Mouse (Mus musculus): ENCODE data around the gene Cntnap2.

Cntnap2 gene

DNA sequence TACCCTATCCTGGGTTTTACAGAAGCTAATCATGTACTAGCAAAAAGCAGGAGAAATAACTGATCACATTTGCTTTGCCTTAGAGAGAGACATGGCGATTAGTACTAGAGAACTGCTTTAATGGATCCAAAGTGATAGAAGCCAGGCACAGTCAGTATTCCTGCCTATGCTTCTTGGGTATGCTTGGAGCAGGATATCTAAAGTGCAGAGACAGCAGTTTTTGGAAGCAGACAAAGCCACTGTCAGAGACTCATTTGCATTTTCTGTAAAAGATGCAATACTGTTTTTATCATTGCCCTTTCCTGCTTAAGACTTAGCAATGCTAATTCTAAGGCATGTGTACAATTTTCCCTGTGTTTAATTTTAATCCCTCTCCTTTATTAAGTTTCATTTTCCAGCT is 1637.0 kb downstream of the Cntnap2 start:
- DNase-seq (ENCODE audit: low spot score): no peak

DNA sequence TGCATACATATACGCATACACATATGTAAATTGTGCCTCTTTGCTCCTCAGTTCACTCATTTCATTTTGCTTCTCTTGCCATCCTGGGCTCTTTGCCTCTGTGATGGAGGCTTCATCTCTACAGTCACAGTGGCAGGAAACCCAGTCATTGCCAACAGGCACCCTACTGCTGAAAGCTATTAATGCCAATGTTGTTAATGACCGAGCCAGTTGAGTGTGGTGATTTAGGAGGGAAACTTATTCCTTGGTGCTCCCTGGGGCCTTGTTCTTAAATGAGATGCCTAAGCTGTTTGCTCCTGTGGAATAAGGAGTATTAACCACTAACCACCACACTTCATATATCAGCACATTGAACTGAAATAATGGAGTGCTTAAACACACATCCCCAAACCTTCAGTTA is 1640.2 kb downstream of the Cntnap2 start:
- no peak for DNase-seq (ENCODE audit: low spot score)

DNA sequence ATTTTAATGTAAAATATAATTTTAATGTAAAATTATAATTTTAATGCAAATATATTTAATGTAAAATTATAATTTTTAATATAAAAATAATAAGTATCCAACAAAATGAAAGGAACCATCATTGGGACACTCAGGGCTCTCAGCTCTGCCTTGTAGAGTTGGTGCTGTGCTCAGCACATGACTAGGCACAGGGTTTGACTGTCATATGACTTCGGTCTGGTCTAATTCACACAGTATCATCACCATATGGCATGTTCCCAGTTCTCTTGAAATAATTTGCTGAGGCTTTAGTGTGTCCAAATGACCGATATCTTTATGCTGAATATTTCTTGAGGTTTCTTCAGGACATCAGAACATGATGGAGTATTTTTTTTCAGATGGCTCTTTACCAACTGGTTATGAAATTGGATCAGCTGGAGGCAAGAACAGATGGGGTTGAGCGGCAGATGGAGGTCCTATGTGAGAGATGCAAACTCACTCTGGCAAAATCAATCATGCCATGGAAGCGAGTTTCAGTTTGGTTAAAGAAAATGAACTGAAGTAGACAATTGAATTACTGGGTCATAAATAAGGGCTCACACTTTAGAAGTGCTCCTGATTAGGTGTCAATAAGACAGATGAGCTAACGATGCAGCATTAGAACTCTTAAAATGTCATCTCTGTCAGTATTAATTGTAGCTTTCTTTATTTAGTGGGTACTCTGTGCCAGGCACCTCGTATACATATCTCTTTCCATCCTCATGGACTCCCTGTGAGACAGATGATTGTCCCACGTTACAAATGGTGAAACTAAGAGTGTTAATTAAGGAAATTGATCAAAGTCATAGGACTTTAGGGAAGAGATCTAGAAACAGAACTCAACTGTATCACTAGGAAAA is 1645.4 kb downstream of the Cntnap2 start:
- DNase-seq (ENCODE audit: low spot score): no peak

DNA sequence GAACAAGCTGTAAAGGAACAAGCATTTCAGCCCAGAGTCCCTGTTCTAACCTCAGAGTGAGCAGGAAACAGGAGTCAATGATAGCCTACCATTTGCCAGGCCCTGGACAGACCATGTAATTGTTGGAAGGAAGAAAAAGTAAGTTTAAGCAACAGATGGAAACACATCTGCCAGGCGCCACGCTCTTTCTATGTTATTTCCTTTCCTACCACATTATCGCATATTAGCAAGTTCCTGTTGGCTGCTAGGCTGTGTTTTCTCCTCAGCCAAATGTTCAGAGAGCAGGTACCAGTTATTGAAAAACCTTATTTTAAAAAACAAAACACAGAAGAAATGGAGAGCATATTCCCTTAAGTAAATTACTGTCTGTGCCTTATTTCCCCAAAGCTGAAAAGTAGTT is 1646.8 kb downstream of the Cntnap2 start:
- DNase-seq (ENCODE audit: low spot score): no peak

DNA sequence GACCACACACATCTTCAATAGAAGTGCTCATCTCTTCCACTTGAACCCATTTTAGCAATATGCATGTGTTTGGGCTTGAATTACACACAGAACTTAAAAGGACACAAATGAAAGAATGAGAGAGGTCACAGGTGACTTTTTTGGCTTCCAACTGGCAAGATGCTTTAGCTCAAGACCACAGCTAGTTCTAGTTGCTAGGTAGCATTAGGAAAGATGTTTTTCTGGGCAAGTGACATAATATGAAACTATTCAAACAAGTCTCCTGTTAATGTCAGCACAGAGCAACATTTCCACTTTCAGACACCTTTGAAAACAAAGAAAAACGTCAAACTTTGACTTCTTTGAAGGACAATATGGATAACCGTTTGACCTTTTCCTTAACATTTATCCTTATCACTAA is 1657.4 kb downstream of the Cntnap2 start:
- no peak for DNase-seq (ENCODE audit: low spot score)

DNA sequence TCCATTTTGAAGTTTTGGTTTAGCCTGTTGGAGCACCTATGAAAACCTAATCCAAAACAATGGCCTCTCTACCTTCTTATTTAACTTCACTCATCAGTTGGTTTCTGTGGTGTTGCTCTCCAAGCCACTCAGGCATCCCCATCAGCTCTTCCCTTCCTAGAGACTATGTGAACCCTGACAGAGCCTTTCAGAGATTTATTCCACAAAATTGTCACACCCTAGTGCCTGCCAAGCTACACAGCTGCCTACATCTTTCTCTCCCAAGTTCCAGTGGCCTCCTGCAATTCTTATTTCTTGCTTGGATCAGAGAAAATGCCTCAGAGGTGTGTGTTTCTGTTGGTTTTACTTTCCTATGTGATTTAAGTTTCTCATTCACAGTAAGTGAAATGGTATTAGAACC is 1674.6 kb downstream of the Cntnap2 start:
- no peak for DNase-seq (ENCODE audit: low spot score)

DNA sequence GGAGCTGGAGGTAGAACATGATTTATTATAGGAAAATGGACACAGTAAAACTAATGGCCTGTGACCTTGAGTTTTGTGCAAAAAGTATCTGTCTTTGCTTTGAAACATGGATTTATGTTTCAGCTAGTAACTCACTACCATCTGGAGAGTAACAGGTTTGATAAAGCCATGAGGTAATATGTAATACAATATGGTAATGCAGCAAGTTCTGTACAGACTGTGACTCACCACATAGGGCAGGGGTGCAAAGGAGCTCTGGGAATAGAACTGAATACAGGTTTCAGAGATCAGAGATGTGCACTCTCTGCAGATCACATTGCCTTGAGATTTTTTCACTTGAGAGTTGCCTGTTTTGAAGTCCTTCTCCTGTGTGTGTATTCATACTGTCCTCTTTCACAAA is 1689.3 kb downstream of the Cntnap2 start:
- no peak for DNase-seq (ENCODE audit: low spot score)

DNA sequence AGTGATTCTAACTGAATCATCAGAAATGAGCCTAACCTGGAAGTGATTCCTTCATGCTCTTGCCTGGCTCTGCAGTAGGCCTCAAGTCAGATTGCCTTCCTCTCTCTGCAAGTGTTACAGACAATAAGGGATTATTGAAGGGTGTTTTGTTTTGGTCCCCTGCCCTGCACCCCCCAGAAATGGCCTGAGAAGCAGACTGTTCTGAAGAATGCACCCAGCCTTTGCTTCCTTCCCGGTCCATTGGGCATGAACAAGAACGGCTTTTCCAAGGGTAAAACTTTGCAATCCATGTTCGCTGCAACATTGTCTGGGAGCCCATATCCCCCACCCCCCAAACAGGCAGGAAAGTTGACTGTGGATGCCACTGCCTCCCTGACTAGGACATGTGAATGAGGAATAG is 1704.3 kb downstream of the Cntnap2 start:
- DNase-seq (ENCODE audit: low spot score): no peak

DNA sequence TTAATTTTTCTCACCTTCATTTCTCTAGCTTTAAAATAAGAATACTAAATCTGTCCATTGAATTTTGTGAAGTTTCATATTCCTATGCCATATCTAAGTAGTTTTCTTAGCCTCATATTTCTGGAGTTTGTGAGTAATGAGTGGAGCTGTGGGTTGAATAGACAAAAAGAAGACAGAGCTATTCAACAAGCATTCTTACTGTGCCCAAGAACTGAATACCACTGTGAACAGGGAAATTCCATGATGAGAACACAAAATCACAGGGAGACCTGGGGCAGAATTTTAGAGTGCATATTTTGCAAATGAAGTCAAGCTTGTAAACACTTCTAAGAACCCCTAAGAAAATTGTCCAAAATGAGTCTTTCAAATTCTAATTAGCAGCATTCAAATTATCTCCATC is 1715.4 kb downstream of the Cntnap2 start:
- DNase-seq (ENCODE audit: low spot score): no peak

DNA sequence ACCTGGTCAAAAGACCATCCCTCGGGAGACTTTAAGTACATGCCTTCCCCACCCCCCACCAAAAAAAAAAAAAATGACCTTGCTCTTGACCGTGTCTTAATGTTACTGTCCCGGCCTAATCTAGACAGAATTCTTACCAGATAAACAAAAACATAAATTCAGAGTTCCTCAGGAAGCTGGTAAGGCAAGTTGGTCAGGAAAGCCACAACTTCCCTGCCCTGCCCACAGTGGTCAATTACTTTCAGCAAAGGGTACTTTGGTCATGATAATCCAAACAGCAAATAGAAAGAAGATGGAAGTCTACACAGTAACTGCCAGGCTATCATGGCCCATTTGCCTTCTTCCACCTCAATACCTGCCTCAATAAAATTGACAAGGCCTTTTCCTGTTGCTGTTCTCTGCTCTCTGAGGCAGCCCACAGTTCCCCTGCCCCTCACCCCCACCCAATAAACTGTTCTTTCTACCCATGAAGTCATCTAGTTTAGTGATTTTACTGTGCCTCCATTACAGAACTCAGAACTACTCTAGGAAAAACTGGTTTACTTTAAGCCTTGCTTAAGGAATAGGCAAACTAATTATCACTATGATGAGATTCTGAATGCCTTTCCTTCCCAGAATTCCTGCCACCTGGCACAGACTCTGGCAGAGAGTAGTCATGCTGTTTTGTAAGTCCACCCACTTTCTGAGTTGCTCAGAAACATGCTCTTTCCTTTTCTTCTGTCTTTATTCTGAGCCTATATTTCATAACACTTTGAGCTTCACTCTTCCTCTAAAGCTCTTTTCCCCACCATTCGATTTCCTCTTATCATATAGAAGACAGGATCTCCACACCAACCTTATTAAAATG is 1743.3 kb downstream of the Cntnap2 start:
- no peak for DNase-seq (ENCODE audit: low spot score)

DNA sequence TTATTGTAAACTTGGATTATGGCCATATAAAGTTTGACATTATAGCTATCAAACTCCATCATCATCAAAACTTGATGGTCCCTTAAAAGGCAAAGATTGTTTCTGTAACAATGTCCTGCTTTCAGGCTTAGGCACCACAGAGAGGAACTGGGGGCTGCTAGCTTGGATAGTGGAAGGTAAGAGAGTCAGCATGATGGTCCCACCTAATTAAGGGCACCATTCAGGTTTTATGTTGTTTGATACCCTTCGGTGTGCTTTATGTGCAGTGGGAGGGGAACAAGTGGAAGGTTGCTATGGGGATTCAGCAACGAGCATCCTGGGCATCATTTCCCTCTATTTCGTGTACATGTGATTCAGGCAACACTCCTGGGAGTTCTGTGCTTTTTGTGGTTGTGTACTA is 1797.5 kb downstream of the Cntnap2 start:
- no peak for DNase-seq (ENCODE audit: low spot score)

DNA sequence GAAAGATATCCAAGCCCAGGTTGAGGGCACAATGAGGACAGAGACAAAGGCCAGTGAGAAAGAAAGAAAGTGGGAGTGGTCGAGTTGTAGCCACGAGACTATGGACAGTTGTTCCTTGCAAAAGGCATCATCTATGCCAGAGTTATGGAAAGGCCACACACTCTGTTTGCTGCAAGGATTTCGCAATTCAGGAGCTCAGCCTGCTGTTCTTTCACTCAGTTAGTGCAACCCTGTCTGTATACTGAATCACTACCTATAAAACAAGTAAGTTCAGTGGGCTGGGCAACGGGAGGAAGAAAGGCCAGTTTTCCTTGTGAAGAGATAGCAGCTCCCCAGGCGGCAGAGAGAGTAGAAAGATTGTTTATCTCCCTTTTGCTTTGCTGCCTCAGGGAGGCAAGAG is 1801.9 kb downstream of the Cntnap2 start:
- no peak for DNase-seq (ENCODE audit: low spot score)

DNA sequence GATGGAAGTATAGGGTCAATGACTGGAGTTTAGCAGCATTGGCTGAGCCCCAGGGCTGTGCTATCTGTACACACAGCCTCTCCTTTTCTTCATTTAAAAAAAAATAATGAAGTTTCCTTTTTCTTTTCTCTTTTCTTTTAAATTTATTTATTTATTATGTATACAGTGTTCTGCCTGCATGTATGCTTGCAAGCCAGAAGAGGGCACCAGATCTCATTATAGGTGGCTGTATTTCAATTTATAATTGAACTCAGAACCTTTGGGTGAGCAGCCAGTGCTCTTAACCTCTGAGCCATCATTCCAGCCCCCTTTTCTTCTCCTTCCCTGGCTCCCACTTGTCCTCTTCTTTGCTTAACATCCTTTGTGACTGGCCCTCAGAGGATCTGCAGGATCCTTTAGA is 1807.2 kb downstream of the Cntnap2 start:
- DNase-seq (ENCODE audit: low spot score): no peak

DNA sequence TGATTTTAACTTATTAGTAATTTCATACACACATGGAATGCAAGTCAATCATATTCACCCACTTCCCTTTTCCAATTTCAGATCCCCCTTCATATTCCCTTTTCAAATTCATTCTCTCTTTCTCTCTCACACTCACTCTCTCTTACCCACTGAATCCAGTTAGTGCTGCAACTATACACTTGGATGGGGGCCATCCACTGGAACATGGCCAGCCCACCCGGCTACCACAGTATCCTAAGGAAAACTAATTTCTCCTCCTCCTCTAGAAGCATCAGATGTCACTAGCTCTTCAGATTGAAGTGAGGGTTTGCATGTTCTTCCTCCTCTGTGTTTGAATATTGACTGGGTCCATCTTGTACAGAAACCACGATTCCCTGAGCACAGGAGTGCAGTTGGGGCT is 1827.1 kb downstream of the Cntnap2 start:
- no peak for DNase-seq (ENCODE audit: low spot score)

DNA sequence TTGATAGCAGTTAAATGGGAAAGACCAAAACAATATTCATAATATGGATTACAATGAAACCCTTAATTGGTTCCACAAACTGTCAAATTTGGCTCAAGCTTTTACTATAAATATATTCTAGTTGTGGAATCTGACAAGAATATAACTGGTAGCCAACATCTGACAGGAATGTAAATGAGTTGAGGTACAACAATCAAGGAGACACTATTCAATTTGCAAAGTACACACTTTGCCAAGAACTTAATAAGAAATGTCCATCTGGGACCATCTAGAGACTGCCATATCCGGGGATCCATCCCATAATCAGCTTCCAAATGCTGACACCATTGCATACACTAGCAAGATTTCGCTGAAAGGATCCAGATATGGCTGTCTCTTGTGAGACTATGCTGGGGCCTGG is 1850.0 kb downstream of the Cntnap2 start:
- no peak for DNase-seq (ENCODE audit: low spot score)

DNA sequence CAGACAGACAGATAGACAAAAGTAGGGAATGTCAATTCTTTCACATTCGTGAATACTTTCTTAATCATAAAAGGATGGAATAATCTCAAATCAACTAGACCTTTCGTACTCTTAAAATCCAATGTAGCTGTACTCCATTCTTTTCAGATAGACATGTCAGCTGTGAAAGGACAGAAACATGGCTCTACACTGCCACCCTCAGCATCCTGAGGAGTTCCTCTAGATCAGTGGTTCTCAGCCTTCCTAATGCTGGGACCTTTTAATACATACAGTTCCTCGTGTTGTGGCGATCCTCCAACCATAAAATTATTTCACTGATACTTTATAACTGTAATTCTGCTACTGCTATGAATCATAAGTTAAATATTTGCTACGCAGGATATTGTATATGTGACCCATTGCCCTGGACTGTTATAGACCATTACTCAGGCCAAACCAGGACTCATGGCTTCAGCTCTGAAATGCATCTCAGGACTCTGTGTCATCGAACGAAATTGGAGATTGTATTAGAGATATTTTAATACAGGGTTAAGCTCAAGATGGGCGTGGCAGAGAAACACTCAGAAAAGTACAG is 1859.6 kb downstream of the Cntnap2 start:
- no peak for DNase-seq (ENCODE audit: low spot score)

DNA sequence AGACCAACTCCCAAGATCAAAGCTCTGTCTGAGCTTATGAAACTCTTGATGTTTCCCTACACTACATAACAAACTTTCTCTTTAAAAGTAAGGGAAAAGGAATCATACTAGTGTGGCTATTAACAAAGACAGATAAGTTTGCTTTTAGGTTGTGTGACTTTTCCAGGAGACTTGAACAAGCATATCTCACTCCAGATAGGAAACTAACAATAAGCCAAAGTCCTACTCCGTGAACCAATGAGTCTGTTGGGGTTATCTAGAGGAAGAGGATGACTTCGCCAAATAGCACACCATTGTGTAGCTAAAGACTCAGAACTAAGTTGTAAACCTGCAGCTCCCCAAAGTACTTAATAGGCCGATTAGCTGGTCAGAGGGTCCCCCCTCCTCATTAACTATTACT is 1860.8 kb downstream of the Cntnap2 start:
- no peak for DNase-seq (ENCODE audit: low spot score)

DNA sequence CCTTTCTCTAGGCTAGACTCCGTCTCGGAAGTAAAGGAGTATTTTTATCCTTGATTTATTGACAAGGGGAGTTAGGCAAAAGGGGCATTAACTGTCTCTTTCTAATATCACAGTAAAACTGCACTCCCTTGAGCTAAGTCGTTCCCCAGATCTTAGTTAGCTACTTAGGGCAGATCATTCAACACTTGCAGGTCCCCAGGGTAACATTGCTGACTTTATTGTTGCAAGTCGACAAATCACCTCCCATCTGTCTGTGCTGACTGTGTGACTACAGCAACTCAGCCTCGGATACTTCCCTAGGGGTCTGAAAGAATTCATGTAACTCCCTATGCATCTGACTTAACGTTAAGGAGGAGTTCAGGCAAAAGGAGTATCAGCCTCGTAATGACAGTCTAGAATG is 1865.6 kb downstream of the Cntnap2 start:
- no peak for DNase-seq (ENCODE audit: low spot score)

DNA sequence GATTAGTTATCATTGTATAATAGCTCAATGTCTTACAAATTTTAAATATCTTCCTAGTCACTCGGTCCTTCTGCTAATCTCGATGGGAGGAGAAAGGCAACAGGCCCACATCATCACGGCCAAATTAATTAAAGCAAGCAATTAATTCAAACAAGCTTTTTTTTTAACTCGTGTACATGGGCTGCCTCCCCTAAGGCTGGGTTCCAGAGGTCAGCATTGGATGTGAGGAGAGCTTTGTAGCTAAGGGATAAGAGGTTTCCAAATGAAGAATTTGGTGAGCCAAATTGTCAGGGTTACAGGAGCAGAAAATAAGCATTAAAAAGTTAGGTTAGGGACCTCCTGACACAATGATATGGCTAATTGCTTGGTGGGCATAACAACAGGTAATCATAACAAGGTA is 1886.5 kb downstream of the Cntnap2 start:
- no peak for DNase-seq (ENCODE audit: low spot score)

DNA sequence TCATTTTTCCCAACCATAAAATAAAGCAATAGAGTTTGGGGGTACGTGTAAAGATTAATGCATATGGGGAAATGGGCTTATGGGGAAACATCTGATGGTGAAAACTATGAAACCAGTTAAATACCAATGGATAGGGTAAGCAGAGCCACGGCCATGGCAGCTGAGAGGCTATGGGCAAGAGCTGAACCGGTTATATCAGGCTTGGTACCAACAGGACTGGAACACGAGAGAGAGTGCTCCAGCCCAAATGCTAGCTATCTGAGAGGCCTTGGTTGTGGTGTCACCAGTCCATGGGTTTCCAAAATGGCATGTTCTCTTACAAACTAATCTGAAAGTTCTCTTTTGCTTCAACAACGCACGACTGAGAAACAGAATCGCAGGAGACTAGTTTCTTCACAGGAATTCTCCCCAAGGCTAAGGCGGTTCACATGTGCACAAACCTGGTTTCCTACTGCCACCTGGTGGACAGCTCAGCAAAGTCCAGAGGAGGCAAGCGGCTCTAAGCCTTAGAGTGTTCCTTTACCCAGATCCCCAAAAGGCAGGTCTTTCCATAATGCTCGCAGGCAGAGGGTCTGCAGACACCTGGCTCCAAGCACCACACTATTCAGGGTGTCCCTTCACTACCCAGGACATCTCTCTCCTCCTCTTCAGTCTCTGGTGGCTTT is 1902.0 kb downstream of the Cntnap2 start:
- peak; percentile 24 for DNase-seq (ENCODE audit: low spot score)

DNA sequence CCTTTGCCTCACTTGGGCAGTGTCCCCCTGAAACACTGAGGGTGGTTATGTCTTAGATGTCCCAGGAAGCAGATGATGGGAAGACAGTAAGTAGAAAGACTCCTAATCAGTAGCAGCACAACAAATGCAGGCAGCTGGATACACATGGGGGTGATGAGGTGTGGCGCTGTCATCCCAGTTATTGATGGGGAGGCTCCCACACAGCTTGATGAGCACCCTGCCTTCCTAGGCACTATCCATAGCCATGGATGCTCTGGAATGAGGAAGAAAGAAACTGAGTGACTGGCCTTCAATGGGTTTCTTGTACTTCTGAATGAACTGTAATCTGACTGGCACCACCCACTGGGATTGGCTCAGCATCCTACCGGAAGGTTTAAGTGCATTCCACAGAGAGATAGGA is 1904.1 kb downstream of the Cntnap2 start:
- DNase-seq (ENCODE audit: low spot score): no peak

DNA sequence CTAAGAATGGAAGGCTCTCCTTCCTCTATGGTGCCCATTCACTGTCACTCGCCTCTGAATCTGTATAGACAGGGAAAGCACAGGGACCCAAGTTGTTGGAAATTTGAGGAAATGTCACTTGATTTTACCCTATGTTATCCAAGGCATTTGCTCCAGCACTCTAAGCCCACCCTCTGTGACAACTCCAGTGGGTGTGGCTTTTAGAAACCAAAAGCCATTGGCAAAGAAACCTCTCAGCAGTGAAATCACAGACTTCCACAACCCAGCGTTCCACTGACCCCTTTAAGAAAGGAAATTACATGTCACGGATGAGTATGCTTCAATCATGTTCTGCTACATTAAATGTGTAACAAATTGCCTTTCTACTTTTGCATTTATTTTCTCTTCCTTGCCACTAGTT is 1904.5 kb downstream of the Cntnap2 start:
- no peak for DNase-seq (ENCODE audit: low spot score)

DNA sequence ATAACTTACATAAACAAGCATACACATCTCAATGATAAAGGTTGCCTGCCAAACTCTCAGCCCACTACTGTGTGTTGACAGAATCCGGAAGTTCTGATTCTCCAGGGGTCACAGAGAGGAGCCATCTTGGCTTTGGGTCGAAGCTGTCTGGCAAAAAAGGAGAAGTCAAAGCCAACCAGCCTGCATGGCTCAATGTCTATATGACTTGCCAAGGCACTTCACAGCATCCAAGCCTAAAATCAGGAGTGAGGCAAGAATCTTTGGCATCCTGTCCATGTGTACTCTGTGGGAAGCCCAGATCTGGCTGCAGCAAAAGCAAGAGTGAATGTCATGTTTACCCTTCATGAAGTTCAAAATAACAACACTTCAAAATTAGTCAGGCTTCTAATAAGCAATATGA is 1913.5 kb downstream of the Cntnap2 start:
- no peak for DNase-seq (ENCODE audit: low spot score)

Data from MN1 (cell line).